Comparison of ENCODE assay signal across 28 mouse cellular contexts in the genomic region with DNA sequence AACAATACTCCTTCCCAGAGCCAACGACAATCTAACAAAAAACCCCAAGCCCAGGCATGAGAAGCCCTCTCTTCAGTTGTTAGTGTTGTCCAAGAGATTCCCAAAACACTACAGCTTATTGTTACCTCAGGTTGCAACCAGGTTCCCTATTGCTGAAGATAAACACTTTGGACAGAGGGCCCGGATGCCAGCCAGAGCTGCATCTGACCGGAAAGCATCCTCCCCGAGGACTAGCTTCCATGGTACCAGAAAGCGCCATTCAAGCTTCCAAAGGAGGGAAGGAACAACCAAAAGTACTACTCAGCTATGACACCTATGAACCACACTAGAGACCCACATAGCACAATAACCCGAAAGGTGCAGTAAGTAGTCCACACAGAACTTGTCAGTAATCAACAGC.
"Had no signal": no experiment of that assay in that cellular context is flagged by ENCODE, and none has a peak within 500 bp of the region (broad histone marks: within the 10 kb centered on the region; RNA-seq: fewer than 3 reads in every experiment).

No protein-coding gene starts in this region.

- H3K9me3 ChIP-seq: embryonic facial prominence, embryonic 10.5 days; embryonic facial prominence, embryonic 12.5 days; embryonic facial prominence, embryonic 13.5 days; embryonic facial prominence, embryonic 15.5 days; forebrain, embryonic 10.5 days; forebrain, embryonic 12.5 days; forebrain, embryonic 13.5 days; forebrain, embryonic 15.5 days had no signal

- H3K27me3 ChIP-seq: embryonic facial prominence, embryonic 12.5 days; embryonic facial prominence, embryonic 13.5 days; embryonic facial prominence, embryonic 15.5 days; forebrain, embryonic 12.5 days; forebrain, embryonic 13.5 days; forebrain, embryonic 15.5 days had no signal

- H3K4me1 ChIP-seq: embryonic facial prominence, embryonic 10.5 days; embryonic facial prominence, embryonic 12.5 days; embryonic facial prominence, embryonic 13.5 days; embryonic facial prominence, embryonic 15.5 days; forebrain, embryonic 10.5 days; forebrain, embryonic 12.5 days; forebrain, embryonic 13.5 days; forebrain, embryonic 15.5 days had no signal

- H3K27ac ChIP-seq: embryonic facial prominence, embryonic 10.5 days; embryonic facial prominence, embryonic 12.5 days; embryonic facial prominence, embryonic 13.5 days; embryonic facial prominence, embryonic 15.5 days; forebrain, embryonic 10.5 days; forebrain, embryonic 12.5 days; forebrain, embryonic 13.5 days; forebrain, embryonic 15.5 days; gastrocnemius, adult 2 months; heart, adult 2 months had no signal

- ATAC-seq: forebrain, embryonic 13.5 days; forebrain, embryonic 14.5 days; forebrain, embryonic 15.5 days; forebrain, embryonic 16.5 days; forebrain, postnatal 0 days had no signal

- H3K4me2 ChIP-seq: embryonic facial prominence, embryonic 12.5 days; embryonic facial prominence, embryonic 13.5 days; embryonic facial prominence, embryonic 15.5 days; forebrain, embryonic 12.5 days; forebrain, embryonic 13.5 days; forebrain, embryonic 15.5 days had no signal

- H3K4me3 ChIP-seq: embryonic facial prominence, embryonic 10.5 days; embryonic facial prominence, embryonic 12.5 days; embryonic facial prominence, embryonic 13.5 days; embryonic facial prominence, embryonic 15.5 days; erythroblast, embryonic 14.5 days; forebrain, embryonic 10.5 days; forebrain, embryonic 12.5 days; forebrain, embryonic 13.5 days; forebrain, embryonic 15.5 days; gastrocnemius, adult 2 months; heart, adult 2 months had no signal

- DNase-seq: cerebellum, adult 2 months; cerebellum, adult 8-10 months; cerebellum, adult 9-10 months; cerebellum, adult 9-11 months; cerebellum, postnatal 10 days; cerebellum, postnatal 14 days; cerebellum, postnatal 25 days; cerebellum, postnatal 36 days; embryo, embryonic 11 days; forebrain, postnatal 0 days; gastrocnemius, adult 2 months; gastrocnemius, postnatal 10 days; gastrocnemius, postnatal 14 days; gastrocnemius, postnatal 25 days; gastrocnemius, postnatal 36 days; heart, adult 18-20 months; heart, adult 2 months had no signal

- H3K9ac ChIP-seq: embryonic facial prominence, embryonic 12.5 days; embryonic facial prominence, embryonic 13.5 days; embryonic facial prominence, embryonic 15.5 days; forebrain, embryonic 12.5 days; forebrain, embryonic 13.5 days; forebrain, embryonic 15.5 days; forebrain, postnatal 0 days had no signal
